Mouse (Mus musculus): ENCODE data around the gene Pde4d.
A peak's percentile ranks its signal among the peaks of the same experiment; 100 is the strongest.

Gene Pde4d

DNA sequence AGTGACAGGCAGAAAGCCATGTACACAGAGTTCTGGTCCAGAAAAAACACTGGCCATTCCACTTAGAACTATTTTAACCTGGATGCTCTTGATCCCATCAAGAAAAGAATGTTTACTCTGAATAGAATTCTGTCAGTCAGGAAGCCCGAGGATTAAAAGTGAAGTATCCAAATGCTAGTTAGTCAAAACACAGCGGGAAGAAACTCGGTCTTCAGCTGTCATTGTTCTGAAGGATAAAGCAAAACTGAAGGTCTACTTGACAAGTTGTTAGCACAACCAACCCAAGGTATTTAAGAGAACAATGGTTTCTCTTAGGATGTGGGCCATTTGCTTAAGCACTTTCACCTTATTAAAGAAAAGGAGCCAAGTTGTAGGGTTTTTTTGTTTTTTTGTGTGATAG, 1327.2 kb downstream of the Pde4d start:
- no peak for TF ChIP-seq GATA4 (IDR thresholded peaks at IDR 0.05; ENCODE audit: insufficient replicate concordance, low read length)

GRCm38 (mm10) chr13:109777441-109777840, 1327.7 kb downstream of the Pde4d start:
- TF ChIP-seq GATA4 (IDR thresholded peaks at IDR 0.05; ENCODE audit: insufficient replicate concordance, low read length): no peak

- no peak for TF ChIP-seq GATA4 (IDR thresholded peaks at IDR 0.05; ENCODE audit: insufficient replicate concordance, low read length)
These were observed 1328.6 kb downstream of the Pde4d start for GRCm38 (mm10) chr13:109778297-109778835.

GRCm38 (mm10) chr13:109781466-109781865, 1331.7 kb downstream of the Pde4d start:
- no peak for TF ChIP-seq GATA4 (IDR thresholded peaks at IDR 0.05; ENCODE audit: insufficient replicate concordance, low read length)

GRCm38 (mm10) chr13:109788604-109789003, 1338.9 kb downstream of the Pde4d start:
- TF ChIP-seq GATA4 (IDR thresholded peaks at IDR 0.05; ENCODE audit: insufficient replicate concordance, low read length): no peak

DNA sequence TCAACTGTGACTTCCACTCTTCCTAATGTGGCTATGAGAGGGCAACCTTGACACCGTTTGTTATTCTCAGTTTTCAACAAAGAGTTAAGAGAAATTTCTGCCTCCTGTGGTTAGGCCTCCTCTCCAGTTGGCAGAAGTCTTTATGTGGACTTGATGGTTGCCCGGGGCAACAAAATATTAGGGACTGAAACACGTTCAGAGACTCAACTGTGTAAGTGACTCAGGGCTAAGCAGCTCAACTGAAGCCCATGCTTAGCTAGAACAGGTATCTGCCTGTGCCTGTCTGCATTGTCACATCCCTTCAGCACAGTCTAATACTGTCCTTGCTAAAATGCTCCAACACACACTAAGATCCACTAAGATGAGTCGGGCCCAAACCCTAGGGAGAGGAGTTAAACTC, 1339.4 kb downstream of the Pde4d start:
- no peak for TF ChIP-seq GATA4 (IDR thresholded peaks at IDR 0.05; ENCODE audit: insufficient replicate concordance, low read length)

DNA sequence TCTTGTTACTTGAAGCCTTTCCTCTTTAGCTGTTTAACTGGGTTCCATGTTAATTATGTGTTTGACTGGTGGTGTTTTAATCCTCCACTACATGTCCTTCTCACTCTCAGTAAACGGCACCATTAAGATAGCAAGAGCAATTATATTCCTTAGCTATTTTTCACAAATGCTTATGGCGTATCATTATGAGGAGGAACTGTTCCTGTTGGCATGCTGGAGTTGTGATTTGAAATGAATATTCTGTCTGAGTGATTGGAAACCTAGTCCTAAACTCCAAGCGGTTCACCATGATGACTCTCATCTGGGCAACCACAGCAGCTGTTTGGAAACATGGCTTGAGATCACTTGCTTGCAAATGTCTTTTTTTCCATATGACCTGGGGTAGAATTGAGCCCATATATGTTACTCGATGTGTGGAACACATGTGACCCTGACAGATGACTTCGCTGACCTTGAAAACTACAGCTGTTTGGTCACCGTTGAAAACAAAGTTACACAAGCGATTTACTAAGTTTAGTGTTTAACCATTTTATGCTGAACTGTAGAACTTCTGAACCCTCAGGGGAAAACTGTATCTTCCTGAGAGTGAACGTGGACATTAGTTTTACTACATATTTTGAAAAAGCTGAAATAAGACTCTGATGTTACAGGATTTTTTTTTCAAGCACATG, 1340.4 kb downstream of the Pde4d start:
- no peak for TF ChIP-seq GATA4 (IDR thresholded peaks at IDR 0.05; ENCODE audit: insufficient replicate concordance, low read length)

GRCm38 (mm10) chr13:109793918-109794317, 1344.2 kb downstream of the Pde4d start:
- TF ChIP-seq GATA4 (IDR thresholded peaks at IDR 0.05; ENCODE audit: insufficient replicate concordance, low read length): no peak

DNA sequence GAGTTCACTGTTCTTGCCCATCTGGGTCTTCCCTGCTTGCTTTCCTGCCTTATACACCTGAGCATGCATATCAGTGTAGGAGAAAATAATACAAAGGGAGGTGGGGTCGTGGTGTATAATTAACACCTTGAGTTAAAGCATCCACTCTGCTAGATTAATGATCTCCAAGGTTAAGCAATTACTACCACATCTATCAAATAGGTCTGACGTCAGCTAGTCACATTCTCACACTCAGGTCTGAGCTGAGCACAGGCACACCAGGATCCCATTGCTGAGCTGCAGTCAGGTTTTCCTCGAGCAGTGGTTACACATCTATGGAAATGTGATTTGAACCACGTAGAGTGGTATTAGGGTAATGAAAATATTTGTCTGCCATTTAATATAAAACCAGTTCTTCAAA, 1348.9 kb downstream of the Pde4d start:
- TF ChIP-seq GATA4 (IDR thresholded peaks at IDR 0.05; ENCODE audit: insufficient replicate concordance, low read length): no peak

- TF ChIP-seq GATA4 (IDR thresholded peaks at IDR 0.05; ENCODE audit: insufficient replicate concordance, low read length): no peak
These were observed 1352.5 kb downstream of the Pde4d start for GRCm38 (mm10) chr13:109802201-109802600.

GRCm38 (mm10) chr13:109806193-109806966, 1356.6 kb downstream of the Pde4d start:
- no peak for TF ChIP-seq GATA4 (IDR thresholded peaks at IDR 0.05; ENCODE audit: insufficient replicate concordance, low read length)

- no peak for TF ChIP-seq GATA4 (IDR thresholded peaks at IDR 0.05; ENCODE audit: insufficient replicate concordance, low read length)
These were observed 1357.3 kb downstream of the Pde4d start for GRCm38 (mm10) chr13:109807036-109807435.

DNA sequence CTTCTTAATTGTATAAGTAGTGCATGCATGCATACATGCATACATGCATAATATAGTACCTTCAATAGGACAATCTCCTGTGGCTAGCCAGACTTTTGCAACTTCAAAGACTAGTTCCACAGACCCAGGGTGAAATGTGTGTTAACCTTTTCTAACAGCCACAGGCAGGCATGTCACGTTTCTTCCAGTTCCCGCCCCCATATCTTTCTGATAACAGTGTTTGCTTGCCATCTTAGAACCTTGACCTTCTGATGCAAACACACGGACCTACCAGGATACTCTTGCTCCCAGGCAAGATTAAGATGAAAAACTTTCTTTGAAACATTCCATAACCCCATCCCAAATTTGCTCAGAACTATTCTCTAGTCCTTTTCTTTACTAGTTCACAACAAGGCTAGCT, 1357.7 kb downstream of the Pde4d start:
- peak; percentile 40; the same call in 1 of the 2 replicates for TF ChIP-seq GATA4 (IDR thresholded peaks at IDR 0.05; ENCODE audit: insufficient replicate concordance, low read length)

- TF ChIP-seq GATA4 (IDR thresholded peaks at IDR 0.05; ENCODE audit: insufficient replicate concordance, low read length): no peak
These were observed 1358.3 kb downstream of the Pde4d start for GRCm38 (mm10) chr13:109808039-109808438.

- no peak for TF ChIP-seq GATA4 (IDR thresholded peaks at IDR 0.05; ENCODE audit: insufficient replicate concordance, low read length)
These were observed 1359.2 kb downstream of the Pde4d start for GRCm38 (mm10) chr13:109808946-109809345.

GRCm38 (mm10) chr13:109809646-109810045, 1359.9 kb downstream of the Pde4d start:
- no peak for TF ChIP-seq GATA4 (IDR thresholded peaks at IDR 0.05; ENCODE audit: insufficient replicate concordance, low read length)
